Mouse (Mus musculus) activated CD4-positive, CD25-positive, alpha-beta regulatory T cell, adult 4 months (primary cell): ENCODE data around the gene Gm42669. TPM values are rescaled to one million over a fixed set of nuclear protein-coding genes. Genes with fewer than 3 reads are reported as not detected.

Experiments used
- ATAC-seq: one replicate; pipeline ENCODE4 v1.8.0; 2017
- polyA plus RNA-seq, 2 experiments: library from polyadenylated mRNA; unstranded; fragments of 100-300 nt; shearing (Covaris generic); gene quantifications; one replicate each; pipeline ENCODE4 v1.2.1; 2017

The Gm42669 gene
- polyA plus RNA-seq, 2 experiments from 2014 or later, result 0.52 to 0.62 TPM

GRCm38 (mm10) chr5:107521897-107522296 lies 14.5 kb downstream of the Gm42669 start:
- ATAC-seq, result no peak

GRCm38 (mm10) chr5:107524281-107524680 lies 16.9 kb downstream of the Gm42669 start:
- ATAC-seq, result peak; percentile 84

- ATAC-seq, result peak; percentile 60
These were observed 21.4 kb downstream of the Gm42669 start for GRCm38 (mm10) chr5:107528856-107529255.

DNA sequence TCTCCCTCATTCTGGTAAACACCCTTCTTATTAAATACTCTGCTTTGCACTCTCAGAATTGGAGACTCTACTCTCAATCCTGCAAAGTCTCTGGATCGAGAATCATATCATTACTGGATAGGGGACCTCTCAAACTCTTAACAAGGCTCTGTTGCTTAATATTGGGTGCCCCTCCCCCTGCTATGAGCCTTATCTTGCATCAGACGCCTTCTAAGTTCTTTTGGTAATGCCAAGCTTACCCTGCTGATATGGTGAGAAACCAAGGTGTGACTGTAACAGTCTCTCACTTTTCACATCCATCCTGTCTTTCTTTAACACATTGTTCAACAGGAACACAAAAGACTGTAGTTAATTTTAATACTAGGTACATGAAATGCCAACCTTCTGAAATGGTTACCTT lies 26.2 kb downstream of the Gm42669 start:
- no peak for ATAC-seq

GRCm38 (mm10) chr5:107534581-107534980 lies 27.2 kb downstream of the Gm42669 start, which contains the start of gene 1700028K03Rik:
1700028K03Rik (plus strand) TSS chr5:107534709.
- no peak for ATAC-seq

DNA sequence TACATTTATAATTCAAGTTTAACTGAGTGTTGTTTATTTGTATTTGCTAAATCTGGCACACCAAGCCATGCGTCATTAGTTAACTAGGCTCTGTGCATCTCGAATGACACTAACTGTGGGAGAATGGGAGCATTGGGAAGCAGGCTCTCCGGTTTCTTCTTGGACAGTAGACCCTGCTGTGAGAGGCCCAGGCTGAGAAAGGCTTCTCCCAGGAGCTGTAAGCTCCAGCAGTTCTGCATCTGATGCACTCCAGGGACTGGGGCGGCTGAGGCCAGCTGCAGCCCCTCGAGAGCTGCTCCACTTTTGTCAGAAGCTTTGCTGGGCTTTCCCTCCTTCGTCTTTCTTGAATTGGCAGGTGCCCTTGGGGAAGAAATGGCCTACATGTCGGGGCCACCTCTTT lies 34.3 kb downstream of the Gm42669 start:
- ATAC-seq, result no peak

DNA sequence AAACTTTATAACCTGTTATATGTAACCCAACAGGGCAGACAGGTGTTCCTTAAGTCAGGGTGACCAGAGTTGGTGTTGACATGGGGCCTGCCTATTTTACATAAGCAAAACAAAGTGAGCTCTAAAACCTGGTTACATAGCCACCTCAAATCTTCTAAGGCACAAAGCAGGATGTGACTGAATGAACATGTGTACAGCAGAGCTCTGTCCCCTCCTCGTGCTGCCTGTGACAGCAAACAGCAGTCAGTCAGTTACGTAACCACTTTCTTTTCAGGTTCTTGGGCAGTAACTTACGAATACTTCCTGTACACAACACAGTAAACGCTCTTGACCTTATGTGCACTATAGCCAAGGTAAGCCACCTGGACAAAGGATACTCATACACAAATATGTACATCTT lies 38.5 kb downstream of the Gm42669 start:
- peak; percentile 90 for ATAC-seq

GRCm38 (mm10) chr5:107547955-107548354 lies 40.5 kb downstream of the Gm42669 start:
- no peak for ATAC-seq

- no peak for ATAC-seq
These were observed 41.0 kb downstream of the Gm42669 start for GRCm38 (mm10) chr5:107548444-107548843.

DNA sequence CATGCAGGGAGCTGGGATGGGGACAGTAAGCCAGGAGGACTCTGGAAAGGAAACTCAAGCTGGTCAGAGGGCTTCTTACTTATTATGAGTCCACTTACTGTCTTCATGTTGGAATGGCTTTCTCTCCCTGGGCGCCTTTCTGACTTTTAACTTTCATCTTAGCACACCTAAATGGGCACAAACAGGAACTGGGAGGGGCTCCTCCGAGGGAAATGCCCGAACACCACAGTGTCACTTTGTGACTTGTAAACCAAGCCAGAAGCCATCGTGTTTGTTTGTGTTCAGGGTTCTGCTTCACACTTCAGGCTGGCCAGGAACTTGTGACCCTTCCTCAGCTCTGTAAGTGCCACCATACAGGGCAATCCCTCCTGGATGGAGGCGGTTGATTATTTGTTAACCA lies 46.9 kb downstream of the Gm42669 start:
- ATAC-seq, result peak; percentile 61

DNA sequence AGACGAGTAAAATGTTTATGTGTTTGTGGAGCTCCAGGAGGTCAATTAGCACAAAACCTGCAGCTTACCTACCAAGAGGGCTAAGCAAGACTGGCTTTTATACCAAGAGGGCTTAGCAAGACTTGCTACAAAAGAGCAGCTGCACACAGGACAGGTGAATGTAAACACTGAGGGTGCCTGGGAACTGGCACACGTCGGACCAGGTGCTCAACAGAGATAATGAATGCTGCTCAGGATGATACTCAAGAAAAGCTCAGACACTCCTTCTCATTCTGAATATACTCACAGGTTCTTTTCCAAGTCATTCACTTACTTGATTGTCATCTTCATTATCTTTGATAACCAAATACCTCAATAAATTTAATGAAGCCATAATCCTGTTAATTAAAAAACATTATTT lies 49.5 kb downstream of the Gm42669 start:
- no peak for ATAC-seq

GRCm38 (mm10) chr5:107569148-107569547 lies 61.7 kb downstream of the Gm42669 start:
- ATAC-seq, result no peak

GRCm38 (mm10) chr5:107597301-107598077 lies 90.1 kb downstream of the Gm42669 start, which contains the start of the genes Rpap2 and Glmn:
Rpap2 (plus strand) TSS chr5:107597373.
Glmn (minus strand) TSS chr5:107597888.
- peak; percentile 86 for ATAC-seq

DNA sequence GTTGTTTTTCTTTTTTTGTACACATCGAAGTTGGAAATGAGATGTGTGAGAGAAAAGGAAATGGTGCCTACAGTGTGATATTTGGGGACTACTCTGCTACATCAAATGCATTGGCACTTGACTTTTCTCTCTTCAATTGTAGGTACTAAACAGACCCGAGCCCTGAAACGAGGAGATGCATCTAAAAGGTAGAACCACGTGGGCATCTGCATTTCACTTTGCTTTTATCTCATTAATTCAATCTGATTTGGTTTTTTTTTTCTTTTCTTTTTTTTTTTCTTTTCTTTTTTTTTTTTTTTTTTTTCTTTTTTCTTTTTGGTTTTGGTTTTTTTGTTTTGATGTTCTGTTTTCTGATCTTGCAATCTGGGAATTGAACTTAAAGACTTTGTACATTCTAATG lies 91.0 kb downstream of the Gm42669 start:
- peak; percentile 6 for ATAC-seq

GRCm38 (mm10) chr5:107611224-107611623 lies 103.8 kb downstream of the Gm42669 start:
- ATAC-seq, result peak; percentile 76

GRCm38 (mm10) chr5:107617986-107618385 lies 110.6 kb downstream of the Gm42669 start:
- no peak for ATAC-seq

DNA sequence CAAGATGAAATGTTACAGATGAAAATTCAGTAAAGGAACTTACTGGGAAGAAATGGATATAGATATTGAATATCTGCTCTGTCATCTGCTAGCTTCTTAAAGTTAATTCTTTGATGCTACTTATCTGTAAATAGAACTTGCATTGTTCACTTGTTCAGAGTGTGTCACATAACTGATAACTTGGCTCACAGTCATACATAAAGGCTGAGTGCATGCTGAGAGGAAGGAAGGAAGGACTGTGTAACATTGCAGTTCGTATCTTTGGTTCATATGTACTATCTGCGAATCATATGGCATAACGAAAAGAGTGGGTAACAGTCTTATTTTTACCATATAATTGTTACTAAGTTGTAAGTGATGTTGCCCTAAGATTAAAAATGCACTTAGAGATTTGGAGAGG lies 113.9 kb downstream of the Gm42669 start:
- no peak for ATAC-seq

Other genes starting within 250 kb of the Gm42669 start
- 1 to 10 TPM; 4.0 to 8.2 TPM for gene Tgfbr3, start 218.0 kb upstream of the Gm42669 start, polyA plus RNA-seq
- gene Brdt, start 176.5 kb upstream of the Gm42669 start, polyA plus RNA-seq, result under 1 TPM; 0.16 to 0.29 TPM
- gene Ephx4, start 104.9 kb upstream of the Gm42669 start, polyA plus RNA-seq, result 1 to 10 TPM in 1 of 2 experiments, under 1 TPM in 1; 0.26 to 1.5 TPM
- not detected for gene Lpcat2b, start 76.1 kb upstream of the Gm42669 start, polyA plus RNA-seq
- gene Btbd8, start 69.6 kb upstream of the Gm42669 start, polyA plus RNA-seq, result 1 to 10 TPM; 5.4 to 8.3 TPM
- gene 1700028K03Rik, start 27.1 kb downstream of the Gm42669 start, polyA plus RNA-seq, result under 1 TPM; 0.11 to 0.45 TPM
- gene Rpap2, start 89.8 kb downstream of the Gm42669 start, polyA plus RNA-seq, result 10 to 100 TPM; 33.6 to 34.1 TPM
- 10 to 100 TPM; 22.3 to 25.8 TPM for gene Glmn, start 90.3 kb downstream of the Gm42669 start, polyA plus RNA-seq
- gene Gfi1, start 218.4 kb downstream of the Gm42669 start, polyA plus RNA-seq, result 1 to 10 TPM; 2.6 to 3.1 TPM